Mouse (Mus musculus): ENCODE data around the gene Frem2. TPM values are rescaled to one million over a fixed set of nuclear protein-coding genes. Genes with fewer than 3 reads are reported as not detected.
A peak's percentile ranks its signal among the peaks of the same experiment; 100 is the strongest.

Frem2 gene
- polyA plus RNA-seq (2016; fragmentation: Nextera tagmentation; extraction: Ambion mirVana): 2.9 and 3.7 TPM in 2 replicates

GRCm38 (mm10) chr3:53656878-53657561 is at the start of gene Frem2:
TSS of gene Frem2 (minus strand) at chr3:53657355.
- Histone ChIP-seq H3K4me1 (peaks cover 25% of the 10 kb centered on the region), H3K27ac (peak within 1 kb of the TSS; percentile 61), H3K4me3 (peak within 1 kb of the TSS; percentile 66), H3K9me3 (replicated peaks) (no peaks in the 10 kb centered on the region), H3K27me3 (ENCODE audit: low read depth, poor library complexity, severe bottlenecking) (peaks cover 50% of the 10 kb centered on the region), H3K36me3 (peaks cover 16% of the 10 kb centered on the region)
- peak; percentile 78 for DNase-seq (ENCODE audit: low spot score)
- WGBS: under 1% methylated on average over 34 of the region's 34 CpGs

- peak overlapping the region; percentile 9; the same call in 1 of the 2 replicates for H3K27ac ChIP-seq
- peaks cover 11% of the 10 kb centered on the region for H3K4me1 ChIP-seq
Measured at GRCm38 (mm10) chr3:53705992-53706495, 48.9 kb upstream of the Frem2 start.

GRCm38 (mm10) chr3:53703126-53703505 is 46.0 kb upstream of the Frem2 start:
- no peaks in the 10 kb centered on the region for H3K36me3 ChIP-seq
- H3K27ac ChIP-seq: no peak overlapping the region
- H3K4me1 ChIP-seq: peaks cover 11% of the 10 kb centered on the region
- no peaks in the 10 kb centered on the region for H3K9me3 ChIP-seq (replicated peaks)
- H3K27me3 ChIP-seq (ENCODE audit: low read depth, poor library complexity, severe bottlenecking): no peaks in the 10 kb centered on the region
- no peak for DNase-seq (ENCODE audit: low spot score)
- WGBS: 78% methylated on average over 8 of the region's 8 CpGs
- H3K4me3 ChIP-seq: no peak overlapping the region

More at GRCm38 (mm10) chr3:53705992-53706495, 48.9 kb upstream of the Frem2 start:
- 38% methylated on average over 6 of the region's 6 CpGs for WGBS
- no peaks in the 10 kb centered on the region for H3K36me3 ChIP-seq
- no peaks in the 10 kb centered on the region for H3K9me3 ChIP-seq (replicated peaks)
- no peak for DNase-seq (ENCODE audit: low spot score)
- no peak overlapping the region for H3K4me3 ChIP-seq
- no peaks in the 10 kb centered on the region for H3K27me3 ChIP-seq (ENCODE audit: low read depth, poor library complexity, severe bottlenecking)

- no peaks in the 10 kb centered on the region for H3K27me3 ChIP-seq (ENCODE audit: low read depth, poor library complexity, severe bottlenecking)
- 86% methylated on average over 9 of the region's 9 CpGs for WGBS
- H3K4me1 ChIP-seq: peaks cover 11% of the 10 kb centered on the region
- no peaks in the 10 kb centered on the region for H3K36me3 ChIP-seq
- H3K4me3 ChIP-seq: no peak overlapping the region
- DNase-seq (ENCODE audit: low spot score): no peak
- H3K9me3 ChIP-seq (replicated peaks): no peaks in the 10 kb centered on the region
- no peak overlapping the region for H3K27ac ChIP-seq
Measured at GRCm38 (mm10) chr3:53702421-53703125, 45.4 kb upstream of the Frem2 start.

- 50% methylated on average over 1 of the region's 1 CpGs for WGBS
- DNase-seq (ENCODE audit: low spot score): no peak
- no peaks in the 10 kb centered on the region for H3K9me3 ChIP-seq (replicated peaks)
Measured at GRCm38 (mm10) chr3:53701940-53702339, 44.8 kb upstream of the Frem2 start.

GRCm38 (mm10) chr3:53687776-53688175 is 30.6 kb upstream of the Frem2 start:
- no peak for DNase-seq (ENCODE audit: low spot score)
- WGBS: 83% methylated on average over 6 of the region's 6 CpGs

More at GRCm38 (mm10) chr3:53701940-53702339, 44.8 kb upstream of the Frem2 start:
- Histone ChIP-seq H3K27me3 (ENCODE audit: low read depth, poor library complexity, severe bottlenecking) (no peaks in the 10 kb centered on the region), H3K27ac (no peak overlapping the region), H3K4me1 (peaks cover 11% of the 10 kb centered on the region), H3K4me3 (no peak overlapping the region), H3K36me3 (no peaks in the 10 kb centered on the region)

GRCm38 (mm10) chr3:53682244-53682643 is 25.1 kb upstream of the Frem2 start:
- Histone ChIP-seq H3K27ac (no peak overlapping the region), H3K36me3 (no peaks in the 10 kb centered on the region), H3K4me3 (no peak overlapping the region), H3K4me1 (no peaks in the 10 kb centered on the region), H3K27me3 (ENCODE audit: low read depth, poor library complexity, severe bottlenecking) (no peaks in the 10 kb centered on the region), H3K9me3 (replicated peaks) (no peaks in the 10 kb centered on the region)
- 91% methylated on average over 2 of the region's 2 CpGs for WGBS
- no peak for DNase-seq (ENCODE audit: low spot score)

More at GRCm38 (mm10) chr3:53687776-53688175, 30.6 kb upstream of the Frem2 start:
- H3K36me3 ChIP-seq: no peaks in the 10 kb centered on the region
- no peak overlapping the region for H3K27ac ChIP-seq
- no peak overlapping the region for H3K4me3 ChIP-seq
- H3K27me3 ChIP-seq (ENCODE audit: low read depth, poor library complexity, severe bottlenecking): no peaks in the 10 kb centered on the region
- H3K9me3 ChIP-seq (replicated peaks): no peaks in the 10 kb centered on the region
- no peaks in the 10 kb centered on the region for H3K4me1 ChIP-seq

GRCm38 (mm10) chr3:53680816-53681215 is 23.7 kb upstream of the Frem2 start:
- no peak for DNase-seq (ENCODE audit: low spot score)
- Histone ChIP-seq H3K4me3 (no peak overlapping the region), H3K36me3 (no peaks in the 10 kb centered on the region), H3K27ac (no peak overlapping the region), H3K4me1 (no peaks in the 10 kb centered on the region), H3K9me3 (replicated peaks) (no peaks in the 10 kb centered on the region), H3K27me3 (ENCODE audit: low read depth, poor library complexity, severe bottlenecking) (no peaks in the 10 kb centered on the region)
- WGBS: 46% methylated on average over 2 of the region's 2 CpGs

- Histone ChIP-seq H3K4me1 (0 out of 2 replicates have a peak, but pooled peaks cover 4% of the 10 kb centered on the region), H3K36me3 (no peaks in the 10 kb centered on the region), H3K4me3 (no peak overlapping the region), H3K9me3 (replicated peaks) (no peaks in the 10 kb centered on the region), H3K27me3 (ENCODE audit: low read depth, poor library complexity, severe bottlenecking) (no peaks in the 10 kb centered on the region), H3K27ac (no peak overlapping the region)
- DNase-seq (ENCODE audit: low spot score): no peak
- WGBS: 57% methylated on average over 1 of the region's 1 CpGs
Measured at GRCm38 (mm10) chr3:53674225-53674624, 17.1 kb upstream of the Frem2 start.

GRCm38 (mm10) chr3:53669736-53670135 is 12.6 kb upstream of the Frem2 start:
- Histone ChIP-seq H3K27me3 (ENCODE audit: low read depth, poor library complexity, severe bottlenecking) (no peaks in the 10 kb centered on the region), H3K4me1 (0 out of 2 replicates have a peak, but pooled peaks cover 4% of the 10 kb centered on the region), H3K27ac (no peak overlapping the region), H3K9me3 (replicated peaks) (no peaks in the 10 kb centered on the region), H3K4me3 (no peak overlapping the region), H3K36me3 (no peaks in the 10 kb centered on the region)
- WGBS: 91% methylated on average over 2 of the region's 2 CpGs
- DNase-seq (ENCODE audit: low spot score): no peak

GRCm38 (mm10) chr3:53657744-53658534 is 784 bp upstream of the Frem2 start:
- H3K36me3 ChIP-seq: peaks cover 16% of the 10 kb centered on the region
- H3K4me3 ChIP-seq: peak overlapping the region; percentile 66
- no peaks in the 10 kb centered on the region for H3K9me3 ChIP-seq (replicated peaks)
- peaks cover 25% of the 10 kb centered on the region for H3K4me1 ChIP-seq
- 1% methylated on average over 21 of the region's 21 CpGs for WGBS
- no peak overlapping the region for H3K27ac ChIP-seq
- H3K27me3 ChIP-seq (ENCODE audit: low read depth, poor library complexity, severe bottlenecking): peaks cover 50% of the 10 kb centered on the region
- DNase-seq (ENCODE audit: low spot score): peak; percentile 54

GRCm38 (mm10) chr3:53656328-53656877 is 752 bp downstream of the Frem2 start:
- peaks cover 16% of the 10 kb centered on the region for H3K36me3 ChIP-seq
- WGBS: under 1% methylated on average over 42 of the region's 42 CpGs
- H3K27me3 ChIP-seq (ENCODE audit: low read depth, poor library complexity, severe bottlenecking): peaks cover 50% of the 10 kb centered on the region
- peak; percentile 57 for DNase-seq (ENCODE audit: low spot score)
- peak overlapping the region; percentile 66 for H3K4me3 ChIP-seq
- peaks cover 25% of the 10 kb centered on the region for H3K4me1 ChIP-seq
- H3K9me3 ChIP-seq (replicated peaks): no peaks in the 10 kb centered on the region
- H3K27ac ChIP-seq: peak overlapping the region; percentile 61

Measured in limb, embryonic 10.5 days (tissue).